Mouse (Mus musculus) cerebellum, adult 2 months (tissue): ENCODE measurements around the gene Tpd52l2.

Source experiments
- CTCF ChIP-seq: fragments of 200-500 bp; IDR thresholded peaks from 2 replicates; pipeline ENCODE4 v1.5.1; 2011; ENCODE audit warnings: low read depth, mild to moderate bottlenecking, control low read depth, low read length, moderate library complexity, borderline replicate concordance; ENCODE audit not compliant: insufficient read depth
- POLR2A ChIP-seq: fragments of 200-500 bp; IDR thresholded peaks from 2 replicates; pipeline ENCODE4 v1.6.1; 2011; ENCODE audit warnings: low read length, control low read depth, borderline replicate concordance; ENCODE audit not compliant: insufficient read depth

DNA sequence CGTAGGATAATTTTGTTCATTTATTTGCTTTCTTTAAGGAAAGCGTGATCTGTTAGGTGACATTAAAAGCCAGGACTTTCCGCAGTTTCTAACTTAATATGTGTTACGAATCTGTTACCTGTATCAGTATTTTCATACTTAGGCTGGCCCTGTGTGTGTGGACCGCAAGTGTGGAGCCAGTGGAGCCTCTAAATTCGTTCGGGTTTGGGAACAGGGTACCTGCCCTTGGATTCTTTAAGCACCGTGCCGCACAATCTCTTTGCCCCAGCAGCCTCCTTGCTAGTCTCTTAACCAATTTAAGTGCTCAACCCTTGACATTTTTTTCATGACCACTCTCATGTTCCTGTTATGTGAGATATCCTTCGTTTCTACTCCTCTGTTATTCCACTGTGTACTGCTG lies 24.5 kb downstream of the Tpd52l2 start:
- no peak for TF ChIP-seq CTCF
- no peak for TF ChIP-seq POLR2A
